Mouse (Mus musculus) mouse embryonic stem cell (cell line): Measurements from ENCODE around the gene Sult1a1.
"Not testable (repeated sequence)": the region's sequence is repeated elsewhere in the genome, so short reads cannot be mapped to it uniquely, and the experiment has no call there.

Experiments
- in situ Hi-C, 2 experiments: fragments of 300-500 bp; cut with MboI; formaldehyde crosslinking; loops; 1 replicate in 1 of 2; 3 replicates in 1 of 2; pipeline ENCODE4 v1.14.3; 2019 to 2020; ENCODE audit warnings: low sequenced_read_pairs in 2 of 2, low pct_unique_long_range_greater_than_20kb in 1 of 2, mixed read lengths in 1 of 2; ENCODE audit not compliant: unreplicated experiment in 1 of 2

The Sult1a1 gene

DNA sequence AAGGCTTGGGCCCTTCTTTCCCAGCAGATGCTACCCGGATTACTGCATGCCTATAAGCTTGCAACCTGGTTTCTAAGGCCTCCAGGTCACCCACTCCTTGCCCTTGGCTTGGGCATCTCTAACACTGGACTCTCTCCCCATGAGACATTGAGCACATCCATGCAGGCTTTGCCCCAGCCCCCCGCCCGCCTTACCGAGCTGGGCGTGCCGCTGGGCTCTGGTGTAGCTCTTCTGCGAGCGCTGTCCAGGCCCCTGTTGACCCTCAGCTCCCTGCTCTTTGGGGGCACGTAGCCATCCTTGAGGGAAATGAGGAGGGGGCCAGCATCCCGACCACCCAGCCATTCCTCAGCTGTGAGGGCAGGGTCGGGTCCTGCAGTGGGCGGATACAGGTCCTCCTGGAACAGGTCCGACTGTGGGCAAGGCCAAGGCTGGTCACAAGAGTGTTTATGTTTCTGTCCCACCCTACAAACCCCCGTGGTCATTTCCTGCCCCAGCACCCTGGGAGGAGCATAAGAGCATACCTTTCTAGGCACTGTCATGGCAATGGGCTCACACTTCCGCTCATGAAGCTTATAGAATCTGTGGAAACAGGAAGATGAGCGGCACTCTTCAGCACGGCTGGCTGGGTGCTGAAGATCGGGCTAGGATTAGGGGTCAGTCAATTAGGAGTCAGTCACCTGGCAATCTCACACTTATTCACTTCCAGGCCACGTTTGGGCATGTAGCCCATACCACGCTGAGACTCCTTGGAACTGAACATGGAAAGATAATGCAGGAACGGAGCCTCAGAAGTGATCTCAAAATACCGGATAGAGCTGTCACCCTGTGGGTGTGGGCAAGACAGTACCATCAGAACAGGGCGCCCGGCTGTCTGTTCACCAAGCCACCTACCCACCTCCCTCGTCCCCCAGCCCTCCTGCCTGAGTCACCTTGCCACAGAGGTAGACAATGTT lies 24.1 kb upstream of the Sult1a1 start:
- in situ Hi-C loops, result no loop called here

DNA sequence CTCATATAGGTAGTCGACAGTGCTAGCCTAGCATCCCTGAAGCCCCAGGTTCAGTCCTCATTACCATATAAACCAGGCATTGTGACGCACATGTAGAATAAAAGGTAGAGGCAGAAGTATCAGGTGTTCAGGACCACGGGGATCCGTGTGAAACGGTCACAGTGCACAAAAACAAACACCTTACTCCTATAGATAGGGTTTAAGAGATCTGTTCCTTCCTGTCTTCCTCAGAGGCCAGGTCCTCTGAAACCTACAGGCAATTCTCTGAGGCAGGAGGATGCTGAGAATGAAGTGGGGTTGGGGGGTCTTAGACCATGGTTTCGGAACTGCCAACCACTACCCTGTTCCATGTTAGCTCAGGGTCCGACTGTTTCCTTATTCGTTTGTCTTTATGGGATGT lies 21.6 kb upstream of the Sult1a1 start:
- in situ Hi-C loops, result loop anchor here in 1 of 2 experiments (10.0 kb wide), 1 partner anchor 53 kb away; the partner anchor contains the start of gene Sgf29

- in situ Hi-C loops, result loop anchor here in 1 of 2 experiments (10.0 kb wide), 1 partner anchor 52 kb away; the partner anchor contains the start of gene Sgf29
Observed at GRCm38 (mm10) chr7:126696886-126697285, 20.7 kb upstream of the Sult1a1 start.

DNA sequence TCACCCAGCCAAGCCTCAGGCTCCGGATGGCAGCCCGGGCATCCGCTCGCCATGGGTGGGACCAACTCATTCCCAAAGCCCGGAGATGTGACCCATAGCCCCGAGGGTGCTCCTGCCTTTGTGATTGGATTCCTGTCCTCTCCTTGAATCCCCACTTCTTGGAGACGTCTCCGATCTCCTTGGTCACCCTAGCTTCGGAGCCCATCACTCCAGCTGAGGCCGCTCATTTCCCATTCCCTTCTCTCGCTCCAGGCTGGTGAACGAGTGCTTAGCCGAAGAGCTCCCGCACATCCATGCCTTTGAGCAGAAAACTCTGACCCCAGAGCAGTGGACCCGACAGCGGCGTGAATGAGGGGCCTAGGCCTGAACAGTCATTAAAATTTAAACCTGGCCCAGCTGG lies 20.1 kb upstream of the Sult1a1 start:
- in situ Hi-C loops, result loop anchor here in 1 of 2 experiments (10.0 kb wide), 1 partner anchor 52 kb away; the partner anchor contains the start of gene Sgf29

GRCm38 (mm10) chr7:126695631-126696207 lies 19.5 kb upstream of the Sult1a1 start, which contains the start of gene Slx1b:
Slx1b (minus strand) TSS chr7:126695784.
- in situ Hi-C loops, result loop anchor here in 1 of 2 experiments (10.0 kb wide), 1 partner anchor 51 kb away; the partner anchor contains the start of gene Sgf29

DNA sequence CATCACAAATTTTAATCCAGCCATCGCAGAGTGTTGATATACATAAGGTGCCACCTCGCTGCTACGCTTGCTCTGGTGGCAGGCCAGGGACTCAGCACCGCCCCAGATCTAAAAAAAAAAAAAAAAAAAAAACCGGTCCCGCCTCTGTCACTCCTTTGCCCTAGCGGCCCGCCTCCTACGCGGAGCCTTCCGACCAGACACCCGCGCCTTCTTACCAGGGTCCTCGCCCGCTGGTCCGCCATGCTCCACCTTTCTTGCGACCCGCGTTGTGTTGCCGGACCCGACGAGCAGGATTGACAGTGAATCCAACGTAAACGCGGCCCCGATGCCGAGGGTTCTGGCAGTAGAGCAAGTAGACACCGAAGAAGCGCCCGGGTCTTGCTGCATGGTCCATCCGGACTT lies 19.0 kb upstream of the Sult1a1 start, which contains the start of gene Bola2:
Bola2 (plus strand) TSS at position 192 of the 402 bp plus-strand sequence.
- in situ Hi-C loops, result loop anchor here in 1 of 2 experiments (10.0 kb wide), 1 partner anchor 50 kb away; the partner anchor contains the start of gene Sgf29

GRCm38 (mm10) chr7:126694441-126695051 lies 18.3 kb upstream of the Sult1a1 start:
- in situ Hi-C loops, result loop anchor here in 1 of 2 experiments (10.0 kb wide), 1 partner anchor 50 kb away; the partner anchor contains the start of gene Sgf29

DNA sequence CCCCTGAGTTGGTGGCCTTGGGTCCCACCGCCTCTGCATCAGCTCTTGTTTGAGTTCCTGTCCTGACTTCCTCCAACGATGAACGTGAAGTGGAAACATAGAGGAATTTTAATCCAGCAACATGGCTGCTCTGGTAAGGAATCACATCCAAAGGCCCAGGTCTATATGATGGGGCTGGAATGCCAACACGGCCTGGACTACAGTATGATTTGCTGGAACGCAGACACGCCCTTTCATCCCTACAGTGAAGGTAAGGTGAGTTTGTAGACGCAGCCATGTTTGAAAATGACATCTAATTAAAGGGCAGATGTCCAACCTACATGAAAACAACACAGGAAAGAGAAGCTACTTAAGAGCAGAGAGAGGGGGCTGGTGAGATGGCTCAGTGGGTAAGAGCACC lies 17.5 kb upstream of the Sult1a1 start:
- in situ Hi-C loops, result loop anchor here in 1 of 2 experiments (10.0 kb wide), 1 partner anchor 49 kb away; the partner anchor contains the start of gene Sgf29

DNA sequence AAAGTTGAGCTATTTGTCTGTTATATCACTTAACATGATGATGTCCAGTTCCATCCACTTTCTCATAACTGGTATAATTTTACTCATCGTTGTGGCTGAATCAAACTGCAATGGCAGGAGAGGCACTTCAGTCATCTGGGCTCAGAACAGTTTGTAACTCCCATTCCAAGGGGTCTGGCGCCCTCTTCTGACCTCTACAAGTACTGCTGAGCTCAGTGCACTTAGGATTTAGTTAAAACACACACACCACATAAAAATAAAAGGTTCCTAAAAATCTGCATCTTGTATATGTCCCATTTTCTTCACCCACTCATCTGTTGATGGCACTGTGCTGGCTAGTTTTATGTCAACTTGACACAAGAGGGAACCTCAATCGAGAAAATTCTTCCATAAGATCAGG lies 17.0 kb upstream of the Sult1a1 start:
- in situ Hi-C loops, result loop anchor here in 1 of 2 experiments (10.0 kb wide), 1 partner anchor 48 kb away; the partner anchor contains the start of gene Sgf29

GRCm38 (mm10) chr7:126692426-126692825 lies 16.2 kb upstream of the Sult1a1 start:
- in situ Hi-C loops, result loop anchor here in 1 of 2 experiments (10.0 kb wide), 1 partner anchor 48 kb away; the partner anchor contains the start of gene Sgf29

- in situ Hi-C loops, result loop anchor here in 1 of 2 experiments (10.0 kb wide), 1 partner anchor 47 kb away; the partner anchor contains the start of gene Sgf29
Observed at GRCm38 (mm10) chr7:126691676-126692075, 15.4 kb upstream of the Sult1a1 start.

- in situ Hi-C loops, result loop anchor here in 1 of 2 experiments (10.0 kb wide), 1 partner anchor 46 kb away; the partner anchor contains the start of gene Sgf29
Observed at GRCm38 (mm10) chr7:126690737-126691136, 14.5 kb upstream of the Sult1a1 start.

- in situ Hi-C loops, result no loop called here
Observed at GRCm38 (mm10) chr7:126689021-126689420, 12.8 kb upstream of the Sult1a1 start.

DNA sequence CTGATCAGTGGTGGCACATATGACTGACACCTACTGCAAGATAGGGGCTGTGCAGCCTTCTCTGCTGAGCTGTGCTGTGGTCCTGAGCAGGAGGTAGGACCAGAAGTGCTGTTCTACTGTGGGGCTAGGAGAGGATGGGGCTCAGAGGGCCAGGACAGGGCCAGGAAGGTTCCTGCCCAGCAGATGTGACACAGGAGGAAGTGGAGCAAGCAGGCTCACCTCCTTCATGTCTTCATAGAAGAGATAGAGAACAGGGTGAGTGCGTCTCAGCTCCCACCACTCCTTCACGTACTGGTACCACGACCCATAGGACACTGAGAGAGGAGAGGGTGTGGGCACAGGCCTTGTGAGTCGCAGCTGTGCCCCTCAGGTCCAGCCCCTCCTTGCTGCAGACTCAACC lies 11.9 kb upstream of the Sult1a1 start:
- in situ Hi-C loops, result not testable (repeated sequence)

GRCm38 (mm10) chr7:126681221-126681620 lies 5.0 kb upstream of the Sult1a1 start:
- in situ Hi-C loops, result no loop called here

DNA sequence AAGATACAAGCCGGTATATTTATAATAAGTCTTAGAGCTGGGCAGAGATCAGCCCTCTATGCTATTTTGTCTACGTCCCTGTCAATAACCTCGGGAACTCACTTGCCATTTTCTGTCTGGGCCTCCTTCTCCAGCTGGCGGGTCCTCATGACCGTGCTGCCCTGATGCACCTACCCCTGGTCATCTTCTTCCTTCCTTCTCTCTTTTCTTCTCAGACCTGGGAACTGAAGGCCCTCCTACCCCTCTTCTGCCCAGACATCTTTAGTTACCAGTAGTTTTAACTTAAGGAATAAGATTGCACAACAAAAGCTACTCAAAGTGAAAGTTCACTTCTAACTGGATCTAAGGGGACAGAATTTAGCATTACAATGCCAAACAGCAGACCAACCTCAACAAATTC lies 3.5 kb upstream of the Sult1a1 start:
- in situ Hi-C loops, result no loop called here

GRCm38 (mm10) chr7:126678545-126679341 lies 2.5 kb upstream of the Sult1a1 start:
- in situ Hi-C loops, result no loop called here
